Mouse (Mus musculus): ENCODE data around the gene Adgrv1.
"Not testable (repeated sequence)": the region's sequence is repeated elsewhere in the genome, so short reads cannot be mapped to it uniquely, and the experiment has no call there.

Adgrv1 gene

DNA sequence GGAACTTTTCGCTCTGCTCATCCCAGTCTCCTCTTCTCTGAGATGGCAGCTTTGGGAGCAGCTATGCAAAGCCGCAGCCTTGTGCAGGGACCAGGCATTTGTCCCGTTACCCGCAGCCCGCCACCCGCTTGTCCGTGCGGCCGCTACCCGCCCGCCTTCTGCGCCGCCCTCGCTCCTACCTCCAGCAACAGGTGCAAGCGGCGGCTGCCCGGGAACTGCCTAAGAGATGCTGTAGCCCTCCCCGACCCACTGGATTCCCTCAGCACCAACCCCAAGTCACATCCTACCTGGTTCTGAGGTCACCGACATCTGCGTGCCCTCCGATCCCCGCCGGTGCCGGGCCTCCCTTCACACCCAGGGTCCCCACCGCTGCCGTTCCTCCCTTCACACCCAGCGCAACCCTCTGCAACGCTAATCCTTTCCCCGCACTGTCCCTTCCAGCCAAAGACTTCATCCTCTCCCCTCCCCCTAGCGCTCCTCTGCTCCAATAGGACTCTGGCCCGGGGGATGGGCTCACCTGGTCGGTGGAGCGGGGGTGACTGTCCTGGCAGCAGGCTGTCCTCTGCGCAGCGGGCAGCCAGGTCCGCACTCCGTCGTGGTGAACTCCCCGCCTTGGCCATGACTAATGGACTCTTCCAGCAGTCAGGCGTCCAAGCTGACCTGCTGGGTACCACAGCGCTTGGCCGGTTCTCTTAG, at the start of gene Adgrv1:
Adgrv1 (minus strand) TSS at position 435 of the 696 bp plus-strand sequence.
- DNase-seq (ENCODE audit: extremely low read depth, low read depth, low spot score) = no peak

DNA sequence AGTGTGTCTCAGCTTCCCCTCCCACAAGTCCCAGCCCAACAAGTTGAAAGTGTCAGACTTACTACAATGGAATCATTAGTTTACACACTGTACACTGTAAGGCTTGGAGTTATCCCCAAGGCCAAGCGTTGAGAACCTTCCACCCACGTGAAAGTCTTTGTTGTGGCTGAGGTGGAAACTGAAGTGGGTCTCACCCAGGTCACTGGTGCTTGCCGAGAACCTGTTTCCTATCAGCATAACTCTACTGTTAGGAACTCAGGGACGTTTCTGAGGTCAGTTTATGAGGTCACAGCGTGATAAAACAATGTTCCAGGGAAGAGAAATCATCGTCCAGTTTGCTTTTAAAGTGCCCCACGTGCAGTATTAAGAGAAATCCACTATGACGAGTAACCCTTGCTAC, 42.4 kb upstream of the Adgrv1 start:
- no peak for DNase-seq (ENCODE audit: extremely low read depth, low read depth, low spot score)

DNA sequence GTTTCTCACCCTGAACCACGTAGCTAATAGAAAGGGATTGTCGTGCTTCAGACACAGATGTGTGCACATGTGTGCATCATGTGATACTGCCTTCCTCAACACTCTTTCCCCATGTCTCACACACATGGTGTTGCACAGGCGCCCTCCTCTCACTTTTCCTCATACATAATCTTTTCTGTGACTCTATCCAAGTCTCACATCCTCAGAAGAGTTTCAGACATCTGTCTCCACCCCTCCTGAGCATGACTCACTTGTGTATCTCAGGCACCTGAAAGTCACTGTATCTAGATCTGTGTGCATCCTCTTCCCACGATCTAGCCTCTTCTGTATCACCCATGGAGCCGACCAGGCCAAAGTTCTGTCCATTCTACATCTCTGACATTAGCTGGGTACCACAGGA, 34.8 kb upstream of the Adgrv1 start:
- DNase-seq (ENCODE audit: extremely low read depth, low read depth, low spot score) = no peak

DNA sequence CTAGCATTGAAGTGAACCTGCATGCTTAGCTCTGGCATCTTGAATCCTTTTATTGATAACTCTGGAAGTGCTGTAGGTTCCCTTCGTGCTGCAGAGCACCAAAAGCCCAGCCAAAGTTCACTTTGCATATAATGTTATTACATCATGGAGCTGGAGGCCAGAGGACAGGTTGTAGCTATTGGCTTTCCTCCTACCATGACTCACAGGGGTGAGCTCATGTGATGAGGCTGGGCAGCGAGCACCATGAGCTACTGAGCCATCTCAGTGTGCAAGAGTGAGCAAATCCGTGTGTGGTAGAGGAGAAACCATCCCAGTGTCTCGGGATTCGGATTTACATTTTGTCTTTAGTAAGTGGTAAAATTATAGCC, 31.4 kb upstream of the Adgrv1 start:
- peak; percentile 50 for DNase-seq (ENCODE audit: extremely low read depth, low read depth, low spot score)

DNA sequence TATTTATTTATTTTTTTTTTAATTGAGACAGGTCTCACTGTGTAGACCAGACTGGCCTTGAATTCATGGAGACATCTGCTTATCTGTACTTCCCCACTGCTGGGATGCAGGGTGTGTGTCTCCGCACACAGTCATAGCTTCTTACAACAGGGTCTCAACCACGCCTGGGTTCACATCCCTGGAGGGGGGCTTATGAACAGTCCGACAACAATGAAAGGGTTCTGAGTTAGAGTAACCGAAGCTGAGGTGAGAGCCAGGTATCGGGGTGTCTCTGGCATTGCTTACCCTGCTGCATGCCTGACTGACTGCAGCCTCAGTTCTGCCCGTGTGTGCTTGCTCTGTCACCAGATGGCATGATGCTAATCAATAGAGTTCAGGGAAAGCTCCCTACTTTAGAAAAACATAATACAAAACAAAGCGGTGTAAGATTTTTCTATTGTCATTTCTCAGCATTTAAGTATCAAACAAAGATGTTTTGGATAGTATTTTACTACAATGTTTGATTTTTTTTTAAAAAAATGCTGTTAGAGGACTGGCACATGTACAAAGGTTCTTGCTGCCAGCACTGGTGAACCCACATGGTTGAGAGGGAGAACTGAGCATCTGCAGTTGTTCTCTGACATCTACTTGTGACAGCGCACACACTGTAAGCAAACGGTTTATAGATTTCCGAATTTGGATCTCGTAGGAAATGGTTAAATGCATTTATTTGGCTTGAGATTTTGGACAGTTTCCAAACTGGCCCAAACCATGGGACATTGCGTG, 30.8 kb upstream of the Adgrv1 start:
- no peak for DNase-seq (ENCODE audit: extremely low read depth, low read depth, low spot score)

DNA sequence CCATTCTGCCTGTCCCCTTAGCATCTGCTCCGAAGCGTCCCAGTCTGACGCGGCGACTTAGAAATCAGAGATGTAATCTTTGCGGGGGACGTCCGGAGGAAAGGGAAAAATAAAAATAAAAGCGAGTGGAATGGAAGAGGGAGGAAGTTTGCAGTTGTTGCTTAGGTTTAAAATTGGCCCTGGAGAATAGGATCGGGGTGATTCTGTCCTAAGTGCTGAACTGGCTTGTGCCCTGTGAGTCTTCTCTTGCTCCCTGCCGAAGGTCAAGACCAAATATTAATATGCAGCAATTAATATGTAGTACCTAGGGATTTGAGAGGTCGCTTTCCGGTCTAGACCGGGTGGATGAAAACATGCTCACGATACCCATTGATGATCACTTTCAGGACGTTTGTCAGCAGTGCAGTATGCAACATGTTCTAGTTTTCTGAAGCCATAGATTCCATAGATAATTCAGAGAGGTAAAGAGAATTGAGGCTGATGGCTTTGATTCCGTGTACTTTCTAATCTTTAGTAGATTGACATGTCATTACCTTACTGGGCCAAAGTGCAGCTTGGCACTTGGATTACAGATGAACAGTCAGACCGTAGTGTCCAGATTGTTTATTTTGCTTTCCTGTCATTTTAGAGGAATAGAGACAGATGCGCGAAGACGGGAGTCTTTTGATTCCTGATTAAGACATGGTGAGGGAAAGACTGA, 25.2 kb upstream of the Adgrv1 start:
- DNase-seq (ENCODE audit: extremely low read depth, low read depth, low spot score) = no peak

DNA sequence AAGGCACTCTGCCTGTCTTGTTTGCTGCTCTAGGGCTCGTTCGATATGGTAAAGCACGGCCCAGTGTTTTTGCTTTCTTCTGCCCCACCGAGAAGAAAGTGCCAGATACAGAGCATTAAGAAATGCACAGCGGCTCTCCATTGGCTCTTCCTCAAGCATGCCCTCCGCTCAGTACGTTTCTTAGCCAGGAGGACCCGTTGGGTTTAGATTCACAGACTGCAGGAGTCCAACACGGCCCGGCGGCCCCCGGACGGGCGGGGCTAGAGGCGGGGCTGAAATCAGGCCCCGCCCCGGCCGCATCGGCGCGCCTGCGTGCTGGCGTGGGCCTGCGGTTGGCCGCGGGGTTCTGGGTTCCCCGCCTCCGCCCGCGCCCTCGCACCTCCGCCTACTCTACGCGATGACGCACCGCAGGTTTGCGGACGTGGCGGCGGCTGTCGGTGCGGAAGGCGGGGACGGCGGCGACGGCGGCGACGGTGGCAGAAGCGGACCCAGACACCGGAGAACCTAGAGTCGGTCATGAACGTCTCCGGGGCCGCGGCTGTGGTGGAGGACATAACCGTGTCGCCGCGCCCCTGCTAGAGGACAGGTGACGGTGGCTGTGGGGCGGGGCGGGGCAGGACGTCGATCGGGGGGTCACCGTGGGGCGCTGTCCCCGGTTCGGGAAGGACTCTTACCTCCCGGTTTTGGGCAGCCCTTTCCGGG, 24.5 kb upstream of the Adgrv1 start, which contains the start of gene Lysmd3:
Lysmd3 (plus strand) TSS at position 313 of the 702 bp plus-strand sequence.
- DNase-seq (ENCODE audit: extremely low read depth, low read depth, low spot score) = no peak

DNA sequence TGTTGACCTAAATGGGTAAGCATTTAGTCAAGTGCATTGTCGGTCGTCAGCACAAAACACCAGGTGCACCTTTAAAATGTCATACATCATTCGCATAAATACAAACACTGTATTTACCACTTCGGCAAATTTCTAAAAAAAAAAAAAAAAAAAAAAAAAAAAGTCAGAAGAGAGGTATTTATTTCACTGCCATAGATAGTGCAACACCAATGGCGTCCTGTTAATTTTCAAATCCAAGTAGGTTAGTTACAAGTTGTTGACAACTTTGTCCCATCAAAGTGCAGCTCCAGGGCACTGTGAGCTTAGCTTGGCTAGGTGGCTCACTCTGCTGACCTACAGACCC, 24.0 kb upstream of the Adgrv1 start:
- DNase-seq (ENCODE audit: extremely low read depth, low read depth, low spot score) = no peak

DNA sequence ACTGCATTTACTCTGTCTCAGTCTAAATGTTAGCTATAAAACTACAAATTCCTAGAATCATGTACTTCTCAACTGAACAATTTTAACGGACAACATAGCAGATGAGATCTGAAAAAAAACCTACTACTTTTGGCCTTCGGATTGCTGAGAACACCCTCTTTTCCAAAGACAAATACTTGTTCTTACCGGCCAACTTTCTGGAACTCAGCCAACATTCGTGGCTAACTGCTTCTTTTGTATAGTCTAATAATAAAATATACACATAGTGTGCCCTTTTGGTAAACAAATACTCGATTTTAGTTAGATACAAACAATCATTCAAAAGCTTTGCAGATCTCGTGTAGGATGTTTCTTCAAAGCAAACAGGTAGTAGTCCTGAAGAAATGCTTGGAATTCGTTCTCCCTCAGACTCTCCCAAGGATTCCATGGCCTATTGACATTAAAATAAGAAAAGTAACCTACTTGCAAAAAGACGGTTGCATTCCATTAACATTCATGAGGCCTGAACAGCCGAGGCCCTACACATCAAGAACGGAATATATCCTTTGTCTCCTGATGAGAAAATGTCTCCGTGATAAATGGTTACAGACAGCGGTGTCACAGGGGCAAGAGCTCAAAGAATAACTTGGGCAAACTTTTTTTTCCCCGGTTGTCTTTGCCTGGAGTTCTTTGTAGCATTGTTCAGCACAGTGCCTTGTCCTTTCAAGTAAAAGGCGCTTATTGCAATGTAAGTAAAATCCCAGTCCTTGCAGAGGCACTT, 23.3 kb upstream of the Adgrv1 start:
- no peak for DNase-seq (ENCODE audit: extremely low read depth, low read depth, low spot score)

DNA sequence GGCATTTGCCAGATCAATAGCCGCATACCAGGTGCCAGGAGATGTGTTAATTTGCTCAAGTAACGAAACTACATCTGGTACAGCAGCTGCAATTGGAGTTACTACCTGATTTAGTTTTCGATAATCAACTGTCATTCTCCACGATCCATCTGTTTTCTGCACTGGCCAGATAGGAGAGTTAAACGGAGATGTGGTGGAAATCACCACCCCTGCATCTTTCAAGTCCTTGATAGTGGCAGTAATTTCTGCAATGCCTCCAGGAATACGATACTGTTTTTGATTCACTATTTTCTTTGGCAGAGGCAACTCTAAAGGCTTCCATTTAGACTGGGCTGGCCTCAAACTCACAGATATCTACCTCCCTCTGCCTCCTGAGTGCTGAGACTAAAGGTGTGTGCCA, 17.4 kb upstream of the Adgrv1 start:
- not testable (repeated sequence) for DNase-seq (ENCODE audit: extremely low read depth, low read depth, low spot score)

DNA sequence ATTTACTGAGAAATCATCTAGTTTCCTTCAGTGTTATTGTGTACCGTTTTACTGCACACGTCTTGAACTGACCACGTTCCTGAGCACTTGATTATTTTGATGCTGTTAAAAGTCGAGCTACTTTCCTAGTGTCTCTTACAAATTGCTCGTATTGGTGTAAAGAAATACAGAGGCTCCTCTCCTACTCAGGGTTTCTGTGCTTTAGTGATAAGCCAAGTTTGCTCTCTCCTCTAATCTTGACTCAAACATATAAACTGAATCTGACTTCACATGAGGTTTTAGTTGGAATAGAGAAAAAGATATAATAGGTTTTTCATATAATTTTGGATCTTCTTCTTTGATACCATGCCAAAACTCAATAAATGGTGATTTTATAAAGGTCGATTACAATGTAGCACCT, 13.4 kb upstream of the Adgrv1 start:
- no peak for DNase-seq (ENCODE audit: extremely low read depth, low read depth, low spot score)

DNA sequence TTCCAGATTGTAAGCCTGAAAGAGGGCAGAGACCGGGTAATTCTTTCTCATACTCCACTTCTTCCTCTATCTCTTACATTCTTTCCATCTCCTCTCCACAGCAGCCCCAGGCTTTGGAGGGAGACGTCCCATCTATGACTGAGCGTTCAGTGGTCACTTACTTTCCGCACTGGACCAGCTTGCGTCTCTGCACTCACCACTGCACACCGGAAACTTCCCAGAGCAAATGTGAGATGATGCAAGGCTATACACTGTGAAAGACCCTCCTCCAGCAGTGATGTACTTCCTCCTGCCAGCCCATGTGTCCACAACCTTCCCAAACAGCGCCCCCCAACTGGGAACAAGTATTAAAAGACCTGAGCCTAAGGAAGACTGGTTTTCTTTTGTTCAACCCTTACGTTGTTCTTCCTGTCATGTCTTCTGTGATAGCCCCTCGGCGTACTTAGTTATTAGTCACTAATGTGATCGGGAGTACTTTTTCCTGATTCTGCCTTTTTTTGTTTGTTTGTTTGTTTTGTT, 11.2 kb upstream of the Adgrv1 start:
- no peak for DNase-seq (ENCODE audit: extremely low read depth, low read depth, low spot score)

DNA sequence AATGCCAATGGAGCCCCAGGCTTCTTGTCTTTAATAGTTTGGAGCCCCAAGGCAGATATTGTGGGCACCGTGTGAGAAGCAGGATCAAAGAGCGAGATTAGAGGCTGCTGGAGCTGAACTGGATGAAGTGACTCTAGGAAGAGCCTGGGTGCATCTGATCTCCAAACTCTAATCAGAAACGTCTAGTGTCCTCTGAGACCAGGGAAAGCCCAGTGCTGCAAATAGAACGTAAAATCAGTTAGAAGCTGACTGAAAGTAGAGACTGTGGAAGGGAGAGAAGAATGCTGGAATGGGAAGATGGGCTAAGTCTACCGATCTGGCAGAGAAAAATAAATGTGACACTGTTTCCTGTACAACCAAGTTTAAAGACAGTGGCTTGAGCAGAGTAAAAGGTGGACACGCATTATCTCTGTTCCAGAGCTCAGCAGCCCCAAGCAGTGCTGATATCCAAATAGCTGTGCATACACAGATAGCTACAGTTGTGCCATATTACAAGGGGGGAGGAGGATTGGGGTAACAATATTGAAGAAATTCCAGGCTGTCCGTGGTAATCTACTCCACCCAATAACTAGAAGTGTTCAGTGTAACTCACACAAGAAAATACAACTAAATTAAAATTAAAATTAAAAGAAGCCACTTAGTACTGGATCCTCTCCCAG, 9.7 kb upstream of the Adgrv1 start:
- no peak for DNase-seq (ENCODE audit: extremely low read depth, low read depth, low spot score)

DNA sequence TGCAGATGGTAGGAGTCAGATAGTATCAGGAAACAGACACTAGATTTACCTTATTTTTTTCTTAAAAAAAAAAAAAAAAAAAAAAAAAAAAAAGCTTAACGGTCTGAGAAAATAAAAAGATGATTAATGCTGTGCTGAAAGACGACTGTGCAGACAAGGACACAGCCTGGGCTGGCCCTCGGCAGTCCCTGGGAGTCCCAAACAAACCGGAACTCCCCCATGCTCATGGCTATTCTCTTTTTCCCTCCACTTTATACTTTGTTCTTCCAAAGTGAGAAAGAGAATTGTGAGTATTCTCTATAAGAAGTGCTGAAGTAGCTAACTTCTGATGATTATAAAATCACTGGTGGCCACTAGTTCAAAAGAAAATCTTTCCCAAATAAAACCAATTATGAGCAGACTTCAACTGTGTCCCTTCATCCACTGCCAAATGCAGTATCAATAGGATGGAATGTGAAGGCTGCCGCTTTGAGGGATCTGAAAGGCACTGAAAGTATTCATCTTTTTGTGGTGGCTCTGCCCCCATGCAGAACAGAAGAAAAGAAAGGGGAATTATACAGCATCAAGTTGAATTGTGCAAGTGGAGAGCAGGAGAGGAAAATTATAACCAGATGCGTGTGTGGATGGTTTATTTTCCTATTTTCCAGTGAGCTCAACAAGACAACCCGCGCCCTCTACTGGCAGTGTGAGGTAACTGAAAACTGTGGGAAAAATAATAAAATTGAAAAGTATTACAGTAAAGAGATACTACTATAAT, 8.5 kb upstream of the Adgrv1 start:
- DNase-seq (ENCODE audit: extremely low read depth, low read depth, low spot score) = no peak

DNA sequence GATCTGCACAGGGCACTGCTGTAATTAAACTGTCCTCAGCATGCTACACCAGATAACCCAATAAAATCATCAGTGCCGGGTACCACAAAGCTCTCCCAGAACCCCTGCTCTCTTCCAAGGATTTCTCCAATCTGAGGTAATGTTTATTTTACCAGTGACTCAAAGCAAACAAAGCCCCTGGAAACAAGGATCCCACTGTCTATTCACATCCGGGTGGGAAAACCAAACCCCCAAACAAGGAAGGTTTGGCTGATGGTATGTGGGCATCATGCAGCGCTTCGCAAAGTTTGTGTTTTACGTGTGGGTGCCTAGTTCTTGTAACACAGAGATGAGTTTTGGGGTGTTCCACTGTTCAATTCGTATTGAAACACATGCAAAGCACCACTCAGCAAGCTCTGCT, 7.9 kb upstream of the Adgrv1 start:
- no peak for DNase-seq (ENCODE audit: extremely low read depth, low read depth, low spot score)

DNA sequence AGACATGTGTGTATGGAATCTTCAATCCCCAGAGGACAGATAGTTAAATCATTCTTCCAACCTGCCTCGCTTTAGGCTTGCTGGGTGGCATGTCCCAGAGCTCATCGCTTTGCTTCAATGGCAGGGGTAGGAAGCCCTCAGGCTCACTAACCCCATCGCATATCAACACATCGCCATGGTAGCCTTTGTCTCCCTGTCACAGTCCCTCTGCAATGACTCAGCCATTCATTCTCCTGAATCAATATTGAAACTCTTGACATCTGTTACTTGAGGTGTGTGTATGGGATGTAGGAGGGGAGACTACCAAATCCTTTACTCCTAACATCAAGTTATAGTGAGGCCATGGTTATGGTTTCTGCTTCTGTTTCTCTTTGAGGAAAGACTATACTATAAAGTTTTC, 6.7 kb upstream of the Adgrv1 start:
- no peak for DNase-seq (ENCODE audit: extremely low read depth, low read depth, low spot score)

DNA sequence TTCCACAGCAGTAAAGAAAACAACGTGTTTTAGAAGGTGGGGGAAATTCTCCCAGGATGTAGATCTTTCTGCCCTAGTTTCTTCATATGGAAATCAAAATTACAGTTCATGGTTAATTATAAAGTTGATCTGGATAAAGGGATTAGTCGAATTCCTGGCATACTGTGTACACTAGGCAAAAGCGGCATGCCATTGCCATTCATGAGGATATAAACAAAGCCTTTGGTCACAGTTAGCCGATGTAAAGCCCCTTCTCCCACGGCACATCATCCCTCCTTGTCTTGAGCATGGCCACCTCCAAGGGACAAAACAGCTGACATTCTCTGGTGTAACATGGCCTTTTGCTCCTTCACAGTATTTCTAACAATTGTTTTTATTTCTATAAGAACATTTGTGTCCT, 2.4 kb downstream of the Adgrv1 start:
- no peak for DNase-seq (ENCODE audit: extremely low read depth, low read depth, low spot score)

DNA sequence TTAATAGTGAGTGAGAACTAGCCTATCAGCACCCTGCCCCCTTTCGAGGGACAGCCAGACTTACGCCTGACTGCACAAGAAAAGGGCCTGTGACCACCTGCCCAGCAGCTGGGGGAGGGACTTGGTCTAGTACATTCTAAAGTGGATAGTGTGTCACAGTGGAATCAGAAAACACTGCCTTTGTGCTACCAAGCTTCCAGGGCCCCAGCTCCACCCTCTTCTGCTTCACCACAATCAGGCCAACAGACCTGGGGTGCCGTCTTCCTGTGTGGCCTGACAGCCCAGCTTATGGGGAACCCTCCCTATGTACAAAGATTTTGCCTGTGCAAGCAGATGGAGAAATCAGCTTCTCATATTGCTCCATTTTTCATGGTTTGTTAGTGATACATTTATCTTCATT, 3.6 kb downstream of the Adgrv1 start:
- DNase-seq (ENCODE audit: extremely low read depth, low read depth, low spot score) = no peak

DNA sequence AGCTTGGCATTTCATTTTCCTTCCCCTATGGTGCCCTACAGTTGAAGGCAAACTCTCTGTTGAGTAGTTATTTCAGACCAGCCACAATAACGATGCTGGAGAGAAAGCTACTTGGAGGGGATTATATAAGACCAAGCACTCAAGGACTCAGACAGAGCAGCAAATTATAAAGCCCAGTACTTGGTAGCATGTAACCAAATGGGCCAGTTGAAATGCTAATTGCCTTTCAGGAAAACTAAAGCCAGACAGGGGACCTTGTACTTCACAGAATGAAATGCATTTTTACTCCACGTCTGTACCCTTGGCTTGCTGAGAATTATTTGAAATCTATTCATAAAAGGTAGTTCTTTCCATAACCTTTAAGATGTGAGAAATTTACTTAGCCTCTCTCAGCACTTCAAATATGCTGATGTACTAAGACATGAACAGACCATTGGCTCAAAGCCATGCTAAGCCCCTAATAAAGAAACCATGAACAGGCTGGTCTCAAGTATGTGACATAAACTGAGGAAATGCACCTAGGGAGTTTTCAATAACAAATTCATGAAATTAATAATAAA, 4.2 kb downstream of the Adgrv1 start:
- no peak for DNase-seq (ENCODE audit: extremely low read depth, low read depth, low spot score)

Data from fat pad, adult 2 months (tissue).